Mouse (Mus musculus) testis, postnatal 10 days (tissue): ENCODE measurements around the gene Fgfr1op2.

Experiments used
- DNase-seq: peaks from one replicate; pipeline ENCODE4 v3.0.0; 2021; ENCODE audit warnings: low spot score

Gene Fgfr1op2

DNA sequence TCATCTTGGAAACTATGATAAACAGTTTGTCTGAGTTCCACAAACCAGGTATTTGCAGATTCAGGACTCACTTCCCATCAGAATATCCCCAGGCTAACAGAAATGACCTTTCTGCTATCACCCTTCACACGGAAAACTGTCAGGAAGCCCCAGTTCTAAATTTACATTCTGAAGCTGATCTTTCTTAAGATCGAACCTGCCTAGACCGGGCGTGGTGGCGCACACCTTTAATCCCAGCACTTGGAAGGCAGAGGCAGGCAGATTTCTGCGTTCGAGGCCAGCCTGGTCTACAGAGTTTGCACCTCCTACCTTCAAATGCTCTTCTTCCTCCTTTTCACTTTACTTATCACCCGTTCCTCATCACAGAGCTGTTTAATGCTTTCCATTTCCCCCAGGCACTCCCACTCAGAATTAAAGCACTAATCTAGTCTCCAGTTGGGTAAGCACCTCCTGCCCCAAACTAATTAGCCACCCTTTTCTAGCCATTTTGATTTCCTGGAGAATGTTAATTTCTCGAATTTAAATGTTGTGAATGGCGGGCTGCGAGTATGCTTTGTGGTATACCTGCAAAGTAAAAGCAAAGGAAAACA, 64.7 kb downstream of the Fgfr1op2 start:
- DNase-seq = peak; percentile 33

DNA sequence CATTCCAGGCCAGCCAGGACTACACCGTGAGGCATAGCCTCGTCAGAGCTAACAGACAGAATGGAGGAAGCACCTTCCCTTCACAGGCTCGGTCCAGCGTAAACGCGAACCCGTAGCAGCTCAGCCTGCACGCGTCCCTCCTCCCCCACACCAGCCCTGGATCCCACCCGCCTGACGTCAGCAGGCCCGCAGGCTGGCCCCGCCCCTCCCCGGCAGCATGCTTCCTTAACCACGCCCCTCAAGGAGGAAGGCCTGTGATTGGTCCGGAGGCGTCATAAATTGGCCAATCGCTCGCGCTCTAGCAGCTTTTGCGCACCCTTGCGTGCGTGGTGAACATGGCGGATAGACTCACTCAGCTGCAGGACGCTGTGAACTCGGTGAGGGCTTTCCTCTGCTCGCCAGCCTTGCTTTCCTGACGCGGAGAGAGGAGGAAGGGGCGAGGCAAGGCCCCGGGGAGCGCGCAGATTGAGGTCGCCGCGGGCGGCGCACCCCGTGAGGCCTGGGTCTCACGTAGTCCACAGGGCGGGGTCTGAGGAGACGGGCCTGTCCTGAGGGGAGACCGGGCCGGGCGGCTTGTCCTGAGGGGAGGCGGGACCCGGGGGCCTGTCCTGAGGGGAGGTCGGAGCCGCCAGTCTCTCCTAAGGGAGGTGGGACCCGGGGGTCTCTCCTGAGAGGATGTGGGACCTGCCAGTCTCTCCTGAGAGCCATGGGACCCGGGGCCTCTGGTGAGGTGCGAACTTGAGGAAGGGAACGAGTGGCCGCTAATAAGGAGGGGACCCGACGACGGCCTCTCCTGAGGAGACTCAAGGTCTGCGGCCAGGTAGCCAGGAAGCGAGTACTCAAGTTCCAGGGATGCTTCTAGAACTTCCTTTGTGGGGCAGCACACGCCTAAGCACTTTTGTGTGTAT, 65.5 kb downstream of the Fgfr1op2 start, which contains the start of the genes Med21 and Tm7sf3:
Gene Med21 (plus strand): TSS at position 272 of the 908 bp plus-strand sequence.
Gene Tm7sf3 (minus strand): TSS at position 549 of the 908 bp plus-strand sequence.
- DNase-seq = peak; percentile 99

DNA sequence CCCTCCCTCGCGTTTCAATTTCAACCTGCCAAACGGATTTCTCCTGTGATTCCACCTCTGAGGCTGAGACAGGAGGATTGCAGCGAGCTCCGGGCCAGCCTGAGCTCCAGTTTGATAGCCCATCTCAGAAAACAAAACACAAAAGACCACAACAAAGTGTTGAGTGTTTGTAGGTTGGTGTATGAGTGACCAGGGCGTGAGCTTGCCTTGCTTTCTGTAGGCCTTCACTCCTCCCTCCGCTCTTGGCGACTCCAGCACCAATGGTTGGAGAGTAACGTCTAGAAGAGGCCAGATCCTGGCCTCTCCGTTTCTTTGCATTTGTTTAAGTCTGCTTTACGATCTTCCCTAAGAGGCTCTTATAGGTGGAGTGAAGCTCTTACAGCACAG, 66.2 kb downstream of the Fgfr1op2 start:
- no peak for DNase-seq
